Mouse (Mus musculus): ENCODE measurements around the gene Cyb5r1. TPM values are rescaled to one million over a fixed set of nuclear protein-coding genes. Genes with fewer than 3 reads are reported as not detected.

Cyb5r1 gene
- polyA plus RNA-seq (2016; fragmentation: Nextera tagmentation; extraction: Ambion mirVana): 37.0 and 37.3 TPM in 2 replicates

GRCm38 (mm10) chr1:134405509-134406413 lies at the start of gene Cyb5r1:
TSS of gene Cyb5r1 (plus strand) at chr1:134405559.
- WGBS: 2% methylated on average over 43 of the region's 43 CpGs
- Histone ChIP-seq H3K36me3 (replicated peaks) (peaks cover 34% of the 10 kb centered on the region), H3K4me3 (peak within 1 kb of the TSS; percentile 73), H3K9me3 (no peaks in the 10 kb centered on the region), H3K27me3 (replicated peaks; ENCODE audit: low read depth, poor library complexity, severe bottlenecking) (no peaks in the 10 kb centered on the region), H3K27ac (replicated peaks) (peak within 1 kb of the TSS; percentile 84), H3K4me1 (peaks cover 21% of the 10 kb centered on the region)
- DNase-seq (ENCODE audit: low spot score): peak; percentile 92

GRCm38 (mm10) chr1:134357461-134357860 lies 47.9 kb upstream of the Cyb5r1 start:
- H3K36me3 ChIP-seq (replicated peaks): peaks cover 82% of the 10 kb centered on the region
- no peak for DNase-seq (ENCODE audit: low spot score)
- 87% methylated on average over 4 of the region's 4 CpGs for WGBS
- no peak overlapping the region for H3K27ac ChIP-seq (replicated peaks)
- no peak overlapping the region for H3K4me3 ChIP-seq
- H3K27me3 ChIP-seq (replicated peaks; ENCODE audit: low read depth, poor library complexity, severe bottlenecking): no peaks in the 10 kb centered on the region
- no peaks in the 10 kb centered on the region for H3K9me3 ChIP-seq
- peaks cover 11% of the 10 kb centered on the region for H3K4me1 ChIP-seq

GRCm38 (mm10) chr1:134360656-134361055 lies 44.7 kb upstream of the Cyb5r1 start:
- H3K4me3 ChIP-seq: peak overlapping the region; percentile 87
- DNase-seq (ENCODE audit: low spot score): no peak
- peaks cover 50% of the 10 kb centered on the region for H3K36me3 ChIP-seq (replicated peaks)
- 79% methylated on average over 7 of the region's 7 CpGs for WGBS
- peaks cover 14% of the 10 kb centered on the region for H3K4me1 ChIP-seq
- no peaks in the 10 kb centered on the region for H3K9me3 ChIP-seq
- no peak overlapping the region; the same call in 1 of the 2 replicates for H3K27ac ChIP-seq (replicated peaks)
- H3K27me3 ChIP-seq (replicated peaks; ENCODE audit: low read depth, poor library complexity, severe bottlenecking): no peaks in the 10 kb centered on the region

- 2% methylated on average over 44 of the region's 44 CpGs for WGBS
- Histone ChIP-seq H3K27ac (replicated peaks) (peak overlapping the region; percentile 95), H3K4me1 (peaks cover 14% of the 10 kb centered on the region), H3K27me3 (replicated peaks; ENCODE audit: low read depth, poor library complexity, severe bottlenecking) (no peaks in the 10 kb centered on the region), H3K4me3 (peak overlapping the region; percentile 87), H3K36me3 (replicated peaks) (peaks cover 43% of the 10 kb centered on the region), H3K9me3 (no peaks in the 10 kb centered on the region)
- no peak for DNase-seq (ENCODE audit: low spot score)
Measured at GRCm38 (mm10) chr1:134361195-134361856, 44.0 kb upstream of the Cyb5r1 start.

DNA sequence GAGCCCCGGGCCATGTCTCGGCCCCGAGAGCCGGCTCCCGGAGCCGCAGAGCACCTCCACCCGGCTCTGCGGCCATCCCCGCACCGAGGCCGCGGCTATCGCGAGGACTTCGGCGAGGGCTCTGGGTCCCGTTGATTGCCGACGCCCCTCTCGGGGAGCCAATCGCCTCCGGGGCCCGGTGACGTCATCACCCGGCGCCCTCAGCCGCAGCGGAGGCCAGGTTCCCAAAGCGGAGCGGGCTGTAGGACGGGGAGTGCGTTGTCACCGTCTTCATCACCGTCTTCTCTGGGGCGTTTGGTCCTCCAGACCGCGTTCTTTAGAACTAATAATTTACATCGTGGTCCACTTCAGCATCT lies 43.5 kb upstream of the Cyb5r1 start, which contains the start of gene Tmem183a:
Gene Tmem183a, minus strand, starts transcription at position 123 of the 356 bp plus-strand sequence.
- Histone ChIP-seq H3K4me3 (peak within 1 kb of the TSS; percentile 87), H3K27me3 (replicated peaks; ENCODE audit: low read depth, poor library complexity, severe bottlenecking) (no peaks in the 10 kb centered on the region), H3K36me3 (replicated peaks) (peaks cover 39% of the 10 kb centered on the region), H3K4me1 (peaks cover 14% of the 10 kb centered on the region), H3K27ac (replicated peaks) (peak within 1 kb of the TSS; percentile 95), H3K9me3 (no peaks in the 10 kb centered on the region)
- WGBS: under 1% methylated on average over 38 of the region's 38 CpGs
- peak; percentile 98 for DNase-seq (ENCODE audit: low spot score)

DNA sequence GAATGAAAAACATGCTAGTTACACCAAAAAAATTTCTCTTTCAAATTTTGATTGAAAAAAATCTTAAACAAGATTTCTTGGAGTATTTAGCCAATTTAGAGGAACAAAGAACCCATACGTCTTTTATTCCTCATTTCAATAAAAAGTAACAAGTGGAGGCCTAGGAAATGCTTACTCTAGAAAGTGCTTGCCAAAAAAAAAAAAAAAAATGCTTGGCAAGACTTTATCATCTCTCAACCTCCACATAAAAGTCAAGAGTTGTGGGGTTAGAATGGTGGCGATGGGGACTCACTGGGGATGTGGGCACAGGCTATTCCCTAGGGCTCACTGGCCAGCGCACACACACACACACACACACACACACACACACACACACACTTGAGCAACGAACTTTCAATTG lies 42.2 kb upstream of the Cyb5r1 start:
- Histone ChIP-seq H3K4me3 (no peak overlapping the region), H3K36me3 (replicated peaks) (peaks cover 26% of the 10 kb centered on the region), H3K27ac (replicated peaks) (no peak overlapping the region), H3K4me1 (peaks cover 14% of the 10 kb centered on the region), H3K27me3 (replicated peaks; ENCODE audit: low read depth, poor library complexity, severe bottlenecking) (no peaks in the 10 kb centered on the region), H3K9me3 (no peaks in the 10 kb centered on the region)
- WGBS: 82% methylated on average over 4 of the region's 4 CpGs
- no peak for DNase-seq (ENCODE audit: low spot score)

DNA sequence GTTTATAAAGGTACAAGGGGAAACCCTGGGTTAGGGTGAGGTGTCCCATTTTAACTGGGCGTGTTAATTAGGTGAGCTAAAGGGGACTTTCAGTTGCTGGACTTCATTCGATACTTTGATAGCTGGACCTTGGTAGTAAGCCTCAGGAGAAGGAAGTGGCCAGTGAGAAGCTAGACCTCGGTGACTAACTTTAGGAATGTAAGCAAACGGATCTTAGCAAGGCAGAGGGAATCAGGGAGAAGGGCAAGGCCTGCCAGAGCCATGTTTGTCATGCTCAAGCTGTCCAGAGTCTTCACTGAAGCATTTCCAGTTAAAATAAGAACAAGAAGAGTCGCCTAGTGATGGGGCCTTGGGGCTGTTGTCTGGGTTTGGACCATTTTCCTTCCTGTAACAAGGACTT lies 39.9 kb upstream of the Cyb5r1 start:
- WGBS: 69% methylated on average over 5 of the region's 5 CpGs
- H3K4me1 ChIP-seq: peaks cover 13% of the 10 kb centered on the region
- H3K9me3 ChIP-seq: no peaks in the 10 kb centered on the region
- DNase-seq (ENCODE audit: low spot score): no peak
- H3K4me3 ChIP-seq: no peak overlapping the region
- no peak overlapping the region for H3K27ac ChIP-seq (replicated peaks)
- no peaks in the 10 kb centered on the region for H3K27me3 ChIP-seq (replicated peaks; ENCODE audit: low read depth, poor library complexity, severe bottlenecking)
- H3K36me3 ChIP-seq (replicated peaks): peaks cover 3% of the 10 kb centered on the region; the same call in 1 of the 2 replicates

DNA sequence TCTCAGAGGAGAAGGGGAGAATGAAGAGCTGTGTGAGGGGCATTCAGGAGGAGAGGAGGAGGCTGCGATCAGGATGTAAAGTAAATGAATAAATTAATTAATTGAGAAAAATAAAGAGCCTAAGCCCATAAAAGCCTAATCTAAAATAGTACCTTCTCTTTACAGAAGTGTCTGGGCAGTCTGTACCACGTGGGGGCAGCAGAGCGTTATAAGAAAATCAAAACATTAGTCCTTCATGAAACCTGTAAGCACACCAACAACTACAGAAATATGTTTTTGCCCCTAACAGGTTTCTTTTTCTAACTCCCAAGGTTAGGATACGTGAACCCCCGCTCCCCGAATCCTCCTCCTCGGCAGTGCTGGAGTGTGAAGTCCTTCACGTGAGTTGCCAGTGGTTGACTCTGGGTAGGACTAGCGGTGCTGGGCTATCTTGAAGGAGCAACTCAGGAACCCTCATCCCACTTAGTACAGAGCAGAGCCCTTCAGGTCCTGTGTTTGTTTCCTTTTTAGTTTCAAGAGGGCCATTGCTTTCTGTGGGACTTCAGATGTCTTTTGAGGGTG lies 36.5 kb upstream of the Cyb5r1 start:
- no peaks in the 10 kb centered on the region for H3K27me3 ChIP-seq (replicated peaks; ENCODE audit: low read depth, poor library complexity, severe bottlenecking)
- no peaks in the 10 kb centered on the region for H3K36me3 ChIP-seq (replicated peaks)
- 0 out of 2 replicates have a peak, but pooled peaks cover 5% of the 10 kb centered on the region for H3K9me3 ChIP-seq
- no peaks in the 10 kb centered on the region for H3K4me1 ChIP-seq
- H3K27ac ChIP-seq (replicated peaks): no peak overlapping the region
- H3K4me3 ChIP-seq: no peak overlapping the region
- WGBS: 55% methylated on average over 9 of the region's 9 CpGs
- DNase-seq (ENCODE audit: low spot score): peak; percentile 43

- no peak overlapping the region for H3K27ac ChIP-seq (replicated peaks)
- 0 out of 2 replicates have a peak, but pooled peaks cover 5% of the 10 kb centered on the region for H3K9me3 ChIP-seq
- H3K36me3 ChIP-seq (replicated peaks): no peaks in the 10 kb centered on the region
- DNase-seq (ENCODE audit: low spot score): no peak
- H3K27me3 ChIP-seq (replicated peaks; ENCODE audit: low read depth, poor library complexity, severe bottlenecking): no peaks in the 10 kb centered on the region
- no peak overlapping the region for H3K4me3 ChIP-seq
- H3K4me1 ChIP-seq: no peaks in the 10 kb centered on the region
- 74% methylated on average over 2 of the region's 2 CpGs for WGBS
Measured at GRCm38 (mm10) chr1:134374124-134374523, 31.2 kb upstream of the Cyb5r1 start.

DNA sequence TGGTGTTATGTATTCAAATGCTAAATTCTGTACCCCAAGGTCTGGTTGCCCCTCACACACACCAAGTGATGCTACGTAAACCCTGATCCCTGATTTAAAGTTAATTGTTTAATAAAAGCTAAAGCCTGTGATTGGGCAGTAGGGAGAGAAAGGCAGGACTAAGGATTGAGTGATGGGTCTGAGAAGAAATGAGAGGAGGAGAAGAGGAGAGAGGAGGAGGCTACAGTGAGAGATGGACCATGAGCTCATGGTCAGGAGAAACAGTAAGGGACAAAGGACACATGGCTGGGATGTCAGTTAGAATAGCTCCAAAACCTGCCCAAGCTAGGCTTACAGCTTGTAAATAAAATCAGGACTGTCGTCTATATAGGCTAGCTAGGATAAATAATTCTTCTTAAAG lies 24.3 kb upstream of the Cyb5r1 start:
- Histone ChIP-seq H3K27ac (replicated peaks) (no peak overlapping the region), H3K36me3 (replicated peaks) (no peaks in the 10 kb centered on the region), H3K9me3 (0 out of 2 replicates have a peak, but pooled peaks cover 5% of the 10 kb centered on the region), H3K4me3 (no peak overlapping the region), H3K4me1 (peaks cover 13% of the 10 kb centered on the region), H3K27me3 (replicated peaks; ENCODE audit: low read depth, poor library complexity, severe bottlenecking) (peaks cover 8% of the 10 kb centered on the region; the same call in 1 of the 2 replicates)
- WGBS: 88% methylated on average over 2 of the region's 2 CpGs
- DNase-seq (ENCODE audit: low spot score): no peak

- H3K9me3 ChIP-seq: 0 out of 2 replicates have a peak, but pooled peaks cover 5% of the 10 kb centered on the region
- 14% methylated on average over 19 of the region's 19 CpGs for WGBS
- peak overlapping the region; percentile 31 for H3K27ac ChIP-seq (replicated peaks)
- peaks cover 8% of the 10 kb centered on the region; the same call in 1 of the 2 replicates for H3K27me3 ChIP-seq (replicated peaks; ENCODE audit: low read depth, poor library complexity, severe bottlenecking)
- H3K4me1 ChIP-seq: peaks cover 13% of the 10 kb centered on the region
- no peaks in the 10 kb centered on the region for H3K36me3 ChIP-seq (replicated peaks)
- DNase-seq (ENCODE audit: low spot score): peak; percentile 30
- H3K4me3 ChIP-seq: peak overlapping the region; percentile 50
Measured at GRCm38 (mm10) chr1:134381795-134382625, 23.3 kb upstream of the Cyb5r1 start.
